In genomic region chr3:53212599-53212998, GRCm38 (mm10) we compare ENCODE assay signal across 22 mouse cellular contexts.
DNase-seq lines count a peak whose midpoint lies in the region; ATAC-seq and TF ChIP-seq lines count a peak whose summit lies in the region.
"Had no signal": no experiment of that assay in that cellular context is flagged by ENCODE, and none has a peak within 500 bp of the region (broad histone marks: within the 10 kb centered on the region; RNA-seq: fewer than 3 reads in every experiment).

No protein-coding gene starts in this region.

- H3K27me3 ChIP-seq in heart, embryonic 13.5 days (replicated peaks) = no peaks in the 10 kb centered on the region
- H3K27me3 ChIP-seq in cerebellum, adult 2 months (ENCODE audit: control insufficient read depth, insufficient read depth, low read length) = no peaks in the 10 kb centered on the region
- no peaks in the 10 kb centered on the region for H3K27me3 ChIP-seq in limb, embryonic 15.5 days
- H3K27me3 ChIP-seq: embryonic facial prominence, embryonic 13.5 days; forebrain, embryonic 15.5 days; limb, embryonic 12.5 days had no signal

- no peak for TF ChIP-seq CTCF in cerebellum, adult 2 months (IDR thresholded peaks at IDR 0.05; ENCODE audit: borderline replicate concordance, insufficient read depth, low read depth, low read length)

- intact Hi-C loops in heart, postnatal 14 days (cut with DNase I) = no loop called here

- TF ChIP-seq POLR2A in cerebellum, adult 2 months (IDR thresholded peaks at IDR 0.05; ENCODE audit: borderline replicate concordance, insufficient read depth, low read length) = no peak

- 0 out of 2 replicates have a peak, but pooled peaks cover 5% of the 10 kb centered on the region for H3K36me3 ChIP-seq in heart, embryonic 13.5 days
- no peaks in the 10 kb centered on the region for H3K36me3 ChIP-seq in limb, embryonic 15.5 days
- H3K36me3 ChIP-seq: embryonic facial prominence, embryonic 13.5 days; forebrain, embryonic 15.5 days; G1E; heart, embryonic 10.5 days; limb, embryonic 12.5 days; midbrain, embryonic 12.5 days had no signal

- no peak overlapping the region for H3K9ac ChIP-seq in heart, embryonic 13.5 days
- H3K9ac ChIP-seq in limb, embryonic 15.5 days = no peak overlapping the region
- H3K9ac ChIP-seq: embryonic facial prominence, embryonic 13.5 days; forebrain, embryonic 15.5 days; hindbrain, embryonic 14.5 days; limb, embryonic 12.5 days; midbrain, embryonic 12.5 days had no signal

- H3K4me2 ChIP-seq in heart, embryonic 13.5 days = no peak overlapping the region
- H3K4me2 ChIP-seq in limb, embryonic 15.5 days = no peak overlapping the region
- H3K4me2 ChIP-seq: embryonic facial prominence, embryonic 13.5 days; forebrain, embryonic 15.5 days; hindbrain, embryonic 14.5 days; limb, embryonic 12.5 days; midbrain, embryonic 12.5 days had no signal

- H3K4me3 ChIP-seq in heart, embryonic 13.5 days = no peak overlapping the region
- no peak overlapping the region for H3K4me3 ChIP-seq in cerebellum, adult 2 months (replicated peaks; ENCODE audit: insufficient read depth, low read depth, low read length)
- no peak overlapping the region for H3K4me3 ChIP-seq in limb, embryonic 15.5 days
- H3K4me3 ChIP-seq: embryonic facial prominence, embryonic 13.5 days; forebrain, embryonic 15.5 days; heart, embryonic 10.5 days; left cerebral cortex, adult 2 months; limb, embryonic 12.5 days; midbrain, embryonic 12.5 days had no signal

- peaks cover 51% of the 10 kb centered on the region for H3K4me1 ChIP-seq in heart, embryonic 13.5 days
- H3K4me1 ChIP-seq in cerebellum, adult 2 months (ENCODE audit: control insufficient read depth, insufficient read depth, low read length) = peaks cover 27% of the 10 kb centered on the region
- peaks cover 38% of the 10 kb centered on the region for H3K4me1 ChIP-seq in limb, embryonic 15.5 days

- DNase-seq in adrenal gland, postnatal 10 days = peak; percentile 53
- no peak for DNase-seq in adrenal gland, postnatal 14 days
- no peak for DNase-seq in heart, postnatal 14 days
- DNase-seq in cerebellum, adult 2 months = peak; percentile 52 to 67
- no peak for DNase-seq in right cerebral cortex, postnatal 14 days
- DNase-seq: gastrocnemius, postnatal 36 days; heart, postnatal 10 days; kidney, postnatal 4 days; layer of hippocampus, adult 9-11 months; lung, postnatal 10 days; retina, postnatal 1 day; thymus, postnatal 25 days had no signal

- H3K9me3 ChIP-seq in heart, embryonic 13.5 days = no peaks in the 10 kb centered on the region
- H3K9me3 ChIP-seq in limb, embryonic 15.5 days = no peaks in the 10 kb centered on the region
- H3K9me3 ChIP-seq: embryonic facial prominence, embryonic 13.5 days; forebrain, embryonic 15.5 days; heart, embryonic 10.5 days; limb, embryonic 12.5 days; midbrain, embryonic 12.5 days had no signal

- WGBS in heart, embryonic 13.5 days = 72% methylated on average over 2 of the region's 2 CpGs
- 45% methylated on average over 2 of the region's 2 CpGs for WGBS in cerebellum, adult 2 months
- WGBS in limb, embryonic 15.5 days = 41% methylated on average over 2 of the region's 2 CpGs

- 0 out of 2 replicates have a peak overlapping the region, but pooled peaks have one; percentile 8 for H3K27ac ChIP-seq in heart, embryonic 13.5 days (replicated peaks)
- H3K27ac ChIP-seq in cerebellum, adult 2 months (ENCODE audit: insufficient read depth, low read length) = no peak overlapping the region
- H3K27ac ChIP-seq in limb, embryonic 15.5 days = peak overlapping the region; percentile 24
- H3K27ac ChIP-seq: embryonic facial prominence, embryonic 13.5 days; forebrain, embryonic 15.5 days; heart, embryonic 10.5 days; hindbrain, embryonic 14.5 days; left cerebral cortex, adult 2 months; limb, embryonic 12.5 days had no signal

- no peak for ATAC-seq in heart, embryonic 13.5 days (ENCODE audit: extremely low read depth, insufficient number of reproducible peaks, low FRiP score, low TSS enrichment)
- ATAC-seq in limb, embryonic 15.5 days (ENCODE audit: insufficient number of reproducible peaks, low FRiP score, low TSS enrichment, low read depth) = no peak
- ATAC-seq: forebrain, embryonic 15.5 days had no signal

Comparison
In these comparisons a context has a peak if more than half of its experiments do, and no peak if none do; other contexts are left out.
1. DNase-seq: peak in adrenal gland, postnatal 10 days (single experiment) and cerebellum, adult 2 months (2 of 2); none in adrenal gland, postnatal 14 days (single experiment), heart, postnatal 14 days (0 of 2) and right cerebral cortex, postnatal 14 days (single experiment).